Mouse (Mus musculus) midbrain, postnatal 0 days (tissue): Measurements from ENCODE around the gene Tox2. TPM values are rescaled to one million over a fixed set of nuclear protein-coding genes. Genes with fewer than 3 reads are reported as not detected.
A peak's percentile ranks its signal among the peaks of the same experiment; 100 is the strongest.

ENCODE experiments used
- ATAC-seq: fragments of 200-750 bp; cut with Nextera tagmentation; 2 replicates; pipeline ENCODE4 v1.8.0; 2017; ENCODE audit warnings: moderate number of reproducible peaks, mild to moderate bottlenecking, moderate TSS enrichment, moderate library complexity; ENCODE audit not compliant: low FRiP score
- DNase-seq: peaks from one replicate; pipeline ENCODE4 v3.0.0-alpha.2; 2015; ENCODE audit warnings: low spot score
- H3K27ac ChIP-seq: fragments of 300-500 bp; sonication (generic); 2 replicates; pipeline ENCODE4 v1.5.1; 2014; ENCODE audit warnings: low read depth, mild to moderate bottlenecking, low read length, mixed read lengths
- H3K27me3 ChIP-seq: fragments of 300-500 bp; sonication (generic); 2 replicates; pipeline ENCODE4 v1.6.1; 2014; ENCODE audit warnings: low read length, control low read depth, mixed read lengths; ENCODE audit not compliant: insufficient read depth
- H3K36me3 ChIP-seq: fragments of 300-500 bp; sonication (generic); 2 replicates; pipeline ENCODE4 v1.6.1; 2014; ENCODE audit warnings: low read length, control low read depth, mixed read lengths; ENCODE audit not compliant: insufficient read depth
- H3K4me1 ChIP-seq: fragments of 300-500 bp; sonication (generic); 2 replicates; pipeline ENCODE4 v1.6.1; 2014; ENCODE audit warnings: mild to moderate bottlenecking, control low read depth, antibody characterized with exemption, low read length, mixed read lengths; ENCODE audit not compliant: insufficient read depth
- H3K4me2 ChIP-seq: fragments of 300-500 bp; sonication (generic); 2 replicates; pipeline ENCODE4 v1.6.1; 2014; ENCODE audit warnings: low read depth, mild to moderate bottlenecking, low read length, mixed read lengths; ENCODE audit not compliant: poor library complexity, severe bottlenecking
- H3K4me3 ChIP-seq: fragments of 300-500 bp; sonication (generic); 2 replicates; pipeline ENCODE4 v1.5.1; 2014; ENCODE audit warnings: low read depth, mild to moderate bottlenecking, low read length, moderate library complexity
- H3K9ac ChIP-seq: fragments of 300-500 bp; sonication (generic); replicated peaks from 2 replicates; pipeline ENCODE4 v1.6.1; 2014; ENCODE audit warnings: mild to moderate bottlenecking, low read length, moderate library complexity, mixed read lengths; ENCODE audit not compliant: poor library complexity, severe bottlenecking
- H3K9me3 ChIP-seq: fragments of 300-500 bp; sonication (generic); 2 replicates; pipeline ENCODE4 v1.6.1; 2016; ENCODE audit warnings: low read length, control low read depth
- CTCF ChIP-seq: IDR thresholded peaks from 2 replicates; pipeline ENCODE4 v1.5.1; 2016; ENCODE audit warnings: antibody characterized with exemption, mild to moderate bottlenecking
- WGBS: fragments of 180-500 bp; shearing (Covaris S2); extraction: QIAGEN DNeasy Blood & Tissue Kit; methylation state at CpG from one replicate; pipeline ENCODE4 v1.1.7; 2014; 5-methylcytosine and 5-hydroxymethylcytosine counted together
- polyA plus RNA-seq: library from polyadenylated mRNA; unstranded; fragments of >200 nt; fragmentation: Nextera tagmentation; extraction: Ambion mirVana; gene quantifications from 2 replicates; pipeline ENCODE4 v1.2.1, GENCODE M21; 2015
- total RNA-seq: library from RNA; depleted of rRNA; stranded (reverse); fragments of >200 nt; gene quantifications from 2 replicates; pipeline ENCODE4 v1.2.3, GENCODE M21; 2014

Tox2 gene
- total and polyA plus RNA-seq, 2 experiments from 2014 or later = 7.6 to 64.7 TPM

DNA sequence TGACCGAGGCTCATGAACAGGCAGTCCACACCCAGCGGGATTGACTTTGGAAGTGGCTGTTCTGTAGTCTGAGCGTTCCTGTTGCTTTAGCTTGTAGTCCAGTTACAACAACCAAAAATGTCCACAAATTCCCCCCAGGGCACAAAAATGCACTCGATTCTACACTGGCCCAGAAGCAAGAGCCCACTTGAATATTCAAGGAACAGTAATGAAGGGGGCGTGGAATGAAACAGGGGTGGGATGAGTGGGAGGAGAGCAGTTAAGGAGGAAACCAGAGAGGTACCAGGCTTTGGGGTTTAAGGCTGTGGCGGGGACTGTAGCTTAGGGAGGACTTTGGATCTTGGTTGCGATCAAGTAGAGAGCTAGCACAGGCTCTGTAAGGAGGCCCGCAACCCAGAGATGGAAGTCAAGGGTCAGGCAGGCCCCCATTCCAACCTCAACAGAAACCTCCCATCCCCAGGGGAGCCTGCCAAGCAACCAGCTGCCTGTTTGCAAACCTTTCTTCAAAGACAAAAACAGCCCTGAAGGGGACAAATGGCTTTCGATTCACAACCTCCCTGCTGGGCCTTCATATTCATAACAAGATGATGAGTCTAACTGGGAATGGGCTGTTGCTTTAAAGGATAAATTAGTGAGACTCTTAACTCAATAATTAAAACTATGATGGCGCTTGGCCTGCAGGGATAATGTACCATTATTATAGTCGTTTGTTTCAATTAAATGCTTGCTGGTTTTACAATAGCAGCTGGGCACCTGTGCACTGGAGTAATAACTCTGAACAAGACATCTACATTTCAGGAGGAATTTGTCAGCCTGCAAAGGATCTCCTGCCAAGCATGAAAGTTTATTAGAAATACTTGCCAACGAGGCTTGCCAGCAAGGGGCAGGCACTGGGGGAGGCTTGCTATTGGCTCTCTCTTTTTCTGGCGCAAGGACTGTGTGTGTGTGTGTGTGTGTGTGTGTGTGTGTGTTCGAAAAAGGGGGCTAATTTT, 97.4 kb downstream of the Tox2 start:
- H3K4me3 ChIP-seq = no peak overlapping the region
- H3K4me1 ChIP-seq = peaks cover 14% of the 10 kb centered on the region
- no peak for TF ChIP-seq CTCF

DNA sequence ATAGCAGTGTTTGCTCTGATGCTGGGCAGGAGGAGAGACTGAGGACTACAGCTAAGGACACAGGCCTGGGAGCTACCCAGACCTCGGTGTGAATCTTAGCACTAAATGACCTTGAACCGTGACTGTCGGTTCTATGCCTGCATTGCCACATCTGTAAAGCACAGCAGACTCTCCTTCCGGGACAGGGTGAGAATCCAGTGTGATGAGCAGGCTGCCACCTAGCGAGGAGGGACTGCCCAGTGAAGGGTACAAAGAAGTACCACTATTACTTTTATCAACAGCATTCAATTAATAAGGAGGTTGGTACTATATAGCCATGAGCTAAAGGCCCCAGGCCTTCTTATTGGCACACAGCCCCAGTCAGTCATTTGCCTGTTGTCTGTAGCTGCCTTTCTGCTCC, 98.7 kb downstream of the Tox2 start:
- DNase-seq (no peak), ATAC-seq (no peak)
- Histone ChIP-seq H3K27me3 (no peaks in the 10 kb centered on the region; the same call in 1 of the 2 replicates), H3K4me1 (peaks cover 8% of the 10 kb centered on the region), H3K9ac (no peak overlapping the region), H3K27ac (peak overlapping the region; percentile 8; the same call in 1 of the 2 replicates), H3K4me3 (no peak overlapping the region), H3K36me3 (no peaks in the 10 kb centered on the region), H3K9me3 (no peaks in the 10 kb centered on the region), H3K4me2 (no peak overlapping the region)
- 57% methylated on average over 5 of the region's 5 CpGs for WGBS
- peak; percentile 42 for TF ChIP-seq CTCF

More for the DNA sequence above, 97.4 kb downstream of the Tox2 start:
- H3K27ac ChIP-seq = 0 out of 2 replicates have a peak overlapping the region, but pooled peaks have one; percentile 13
- no peak overlapping the region for H3K9ac ChIP-seq
- no peak for ATAC-seq
- DNase-seq = peak; percentile 88
- no peak overlapping the region for H3K4me2 ChIP-seq
- no peaks in the 10 kb centered on the region; the same call in 1 of the 2 replicates for H3K27me3 ChIP-seq
- H3K9me3 ChIP-seq = no peaks in the 10 kb centered on the region
- no peaks in the 10 kb centered on the region for H3K36me3 ChIP-seq
- WGBS = 33% methylated on average over 14 of the region's 14 CpGs

DNA sequence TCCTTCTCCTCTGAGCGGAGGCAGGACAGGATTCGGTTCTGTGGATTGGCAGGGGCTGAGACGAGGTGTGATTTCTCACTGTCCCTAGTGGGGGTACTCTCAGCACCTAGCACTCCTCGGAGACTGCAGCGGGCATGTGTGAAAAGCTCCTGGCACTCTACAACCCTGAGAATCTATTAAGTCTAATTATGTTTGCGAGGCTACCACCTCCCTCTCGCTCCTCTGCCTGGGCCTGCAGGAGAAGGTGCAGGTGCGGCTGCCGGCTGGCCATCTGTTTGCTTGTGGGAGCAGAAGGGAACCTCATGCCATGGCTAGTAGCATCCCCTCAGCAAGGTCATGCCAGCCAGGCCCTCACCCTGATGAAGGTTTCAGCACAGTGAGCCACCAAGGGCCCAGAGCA, 100.1 kb downstream of the Tox2 start:
- no peak overlapping the region for H3K4me2 ChIP-seq
- 0 out of 2 replicates have a peak, but pooled peaks cover 3% of the 10 kb centered on the region for H3K4me1 ChIP-seq
- H3K36me3 ChIP-seq = no peaks in the 10 kb centered on the region
- WGBS = 65% methylated on average over 9 of the region's 9 CpGs
- H3K27ac ChIP-seq = no peak overlapping the region
- TF ChIP-seq CTCF = no peak
- H3K27me3 ChIP-seq = no peaks in the 10 kb centered on the region
- no peaks in the 10 kb centered on the region for H3K9me3 ChIP-seq
- no peak overlapping the region for H3K9ac ChIP-seq
- DNase-seq = peak; percentile 47
- no peak for ATAC-seq
- H3K4me3 ChIP-seq = no peak overlapping the region

- no peaks in the 10 kb centered on the region for H3K27me3 ChIP-seq
- no peak overlapping the region for H3K9ac ChIP-seq
- ATAC-seq (no peak; the same call in 1 of the 2 replicates), DNase-seq (peak; percentile 40)
- WGBS = 50% methylated on average over 17 of the region's 17 CpGs
- H3K4me2 ChIP-seq = no peak overlapping the region
- no peaks in the 10 kb centered on the region for H3K4me1 ChIP-seq
- peak overlapping the region; percentile 69 for H3K27ac ChIP-seq
- H3K36me3 ChIP-seq = no peaks in the 10 kb centered on the region
- H3K4me3 ChIP-seq = no peak overlapping the region
- TF ChIP-seq CTCF = no peak
- H3K9me3 ChIP-seq = no peaks in the 10 kb centered on the region
These were observed 106.5 kb downstream of the Tox2 start for GRCm38 (mm10) chr2:163309376-163309775.

GRCm38 (mm10) chr2:163310163-163310688, 107.3 kb downstream of the Tox2 start:
- Histone ChIP-seq H3K27ac (peak overlapping the region; percentile 69), H3K36me3 (0 out of 2 replicates have a peak, but pooled peaks cover 2% of the 10 kb centered on the region), H3K4me2 (no peak overlapping the region), H3K4me3 (no peak overlapping the region), H3K27me3 (no peaks in the 10 kb centered on the region), H3K9ac (no peak overlapping the region), H3K4me1 (no peaks in the 10 kb centered on the region), H3K9me3 (no peaks in the 10 kb centered on the region)
- no peak for ATAC-seq
- WGBS = 75% methylated on average over 11 of the region's 11 CpGs
- no peak for DNase-seq
- peak; percentile 59 for TF ChIP-seq CTCF

DNA sequence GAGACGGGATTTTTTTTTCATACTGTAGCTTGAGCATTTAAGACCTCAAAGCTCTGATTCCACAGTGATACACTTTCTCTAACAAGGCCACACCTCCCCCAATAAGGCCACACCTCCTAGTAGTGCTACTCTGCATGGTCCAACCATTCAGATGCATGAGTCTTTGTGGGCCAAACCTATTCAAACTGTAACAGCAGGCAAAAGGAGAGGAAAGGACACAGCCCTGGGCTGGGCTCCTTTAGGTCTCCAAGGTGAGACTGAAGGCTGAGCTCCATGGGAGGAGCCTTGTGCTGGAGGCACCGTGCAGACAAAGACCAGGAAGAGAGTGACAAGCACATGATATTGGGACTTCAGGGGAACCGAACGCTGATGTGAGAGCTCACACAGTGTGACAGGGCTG, 114.4 kb downstream of the Tox2 start:
- H3K4me2 ChIP-seq = no peak overlapping the region
- peaks cover 12% of the 10 kb centered on the region for H3K36me3 ChIP-seq
- WGBS = 77% methylated on average over 4 of the region's 4 CpGs
- H3K27me3 ChIP-seq = no peaks in the 10 kb centered on the region
- H3K27ac ChIP-seq = no peak overlapping the region
- no peaks in the 10 kb centered on the region for H3K4me1 ChIP-seq
- H3K9ac ChIP-seq = no peak overlapping the region
- no peaks in the 10 kb centered on the region for H3K9me3 ChIP-seq
- no peak overlapping the region for H3K4me3 ChIP-seq
- DNase-seq (no peak), ATAC-seq (no peak)
- TF ChIP-seq CTCF = no peak
